Mouse (Mus musculus): ENCODE results near the gene Sidt1.

Sidt1 gene

GRCm38 (mm10) chr16:44332861-44333284 is at the start of gene Sidt1:
Gene Sidt1 (minus strand): TSS chr16:44333196.
- peak in 1 of 2 experiments; percentile 32 for DNase-seq

- no peak for DNase-seq
These were observed 48.6 kb upstream of the Sidt1 start for GRCm38 (mm10) chr16:44381578-44381977.

DNA sequence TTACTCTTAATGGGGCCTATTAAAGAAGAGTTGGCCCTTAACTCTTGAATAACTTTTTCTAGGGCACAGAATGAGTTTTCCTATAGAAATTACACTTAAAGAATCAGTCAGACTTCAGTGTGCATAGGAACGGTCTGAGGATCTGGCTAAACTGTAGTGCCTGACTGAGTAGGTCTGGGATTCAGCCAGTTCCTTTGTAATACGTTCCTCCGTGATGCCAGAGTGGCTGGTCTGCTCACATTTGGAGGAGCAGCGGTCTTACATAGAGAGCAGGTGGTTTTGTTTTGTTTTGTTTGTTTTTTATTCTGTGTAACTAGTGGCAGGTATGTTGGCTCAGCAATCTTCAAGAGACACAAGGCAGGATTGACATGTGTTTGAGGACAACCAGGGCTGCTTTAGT is 47.0 kb upstream of the Sidt1 start:
- DNase-seq, result no peak

DNA sequence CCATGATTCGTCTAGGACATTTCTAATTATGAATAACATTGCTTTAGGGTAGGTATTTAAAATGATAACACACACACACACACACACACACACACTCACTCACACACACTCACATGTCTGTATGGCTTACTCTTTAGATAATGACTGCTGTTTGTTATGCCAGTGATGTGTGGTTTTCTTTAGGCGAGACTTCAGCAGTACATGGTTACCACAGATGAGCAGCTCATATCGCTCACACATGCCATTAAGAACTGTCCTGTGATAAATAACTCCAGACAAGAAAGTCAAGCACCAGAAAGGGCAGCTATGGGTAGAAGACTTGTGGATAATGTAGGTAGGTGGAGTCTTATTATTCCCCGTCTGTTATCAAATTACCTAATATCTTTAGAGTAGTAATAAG is 42.5 kb upstream of the Sidt1 start:
- no peak for DNase-seq

DNA sequence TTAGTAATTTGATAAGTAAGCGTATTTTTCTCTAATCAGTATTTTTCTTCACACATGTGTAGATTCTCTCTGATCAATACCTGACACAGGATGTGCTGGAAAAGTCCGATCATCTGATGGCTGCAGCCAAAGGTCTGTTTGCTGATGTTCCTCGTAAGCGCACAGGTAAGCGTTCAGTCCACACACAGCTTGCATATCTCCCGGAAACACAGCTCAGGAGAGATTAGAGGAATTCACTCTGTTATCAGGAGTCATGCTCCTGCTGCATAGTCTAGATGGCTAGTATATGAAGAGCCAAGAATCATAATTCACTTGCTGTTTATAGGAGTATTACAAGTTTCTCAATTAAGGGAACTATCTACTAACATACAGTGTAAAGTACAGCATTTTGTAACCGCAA is 32.5 kb upstream of the Sidt1 start:
- DNase-seq, result no peak

- DNase-seq, result peak in 1 of 2 experiments; percentile 24
These were observed 29.2 kb upstream of the Sidt1 start for GRCm38 (mm10) chr16:44361921-44362890.

GRCm38 (mm10) chr16:44357571-44358268 is 24.7 kb upstream of the Sidt1 start:
- peak; percentile 44 to 59 for DNase-seq

DNA sequence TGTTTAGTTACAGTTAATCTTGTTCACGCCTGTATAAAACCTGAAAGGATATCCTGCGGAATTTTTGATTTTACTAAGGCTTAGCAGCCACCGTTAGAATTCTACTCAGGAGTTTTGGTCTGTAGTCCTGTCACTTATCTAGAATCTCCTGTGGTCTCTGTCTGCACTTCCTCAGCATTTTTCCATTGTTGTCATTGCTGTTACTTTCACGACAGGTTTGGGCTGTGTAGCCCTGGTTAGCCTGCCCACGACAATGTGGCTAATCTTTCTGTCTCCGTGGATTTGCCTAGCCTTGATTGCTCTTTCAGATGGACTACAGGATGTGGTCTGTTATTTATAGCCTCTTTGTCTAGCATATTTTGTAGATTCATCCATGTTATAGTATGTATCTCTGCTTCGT is 23.3 kb upstream of the Sidt1 start:
- DNase-seq, result no peak

GRCm38 (mm10) chr16:44349801-44350397 is 16.9 kb upstream of the Sidt1 start:
- DNase-seq, result no peak

- DNase-seq, result peak; percentile 91 to 97
These were observed 14.3 kb upstream of the Sidt1 start, which contains the start of gene Spice1 for GRCm38 (mm10) chr16:44347071-44347901. Gene Spice1 (plus strand): TSS chr16:44347121.

DNA sequence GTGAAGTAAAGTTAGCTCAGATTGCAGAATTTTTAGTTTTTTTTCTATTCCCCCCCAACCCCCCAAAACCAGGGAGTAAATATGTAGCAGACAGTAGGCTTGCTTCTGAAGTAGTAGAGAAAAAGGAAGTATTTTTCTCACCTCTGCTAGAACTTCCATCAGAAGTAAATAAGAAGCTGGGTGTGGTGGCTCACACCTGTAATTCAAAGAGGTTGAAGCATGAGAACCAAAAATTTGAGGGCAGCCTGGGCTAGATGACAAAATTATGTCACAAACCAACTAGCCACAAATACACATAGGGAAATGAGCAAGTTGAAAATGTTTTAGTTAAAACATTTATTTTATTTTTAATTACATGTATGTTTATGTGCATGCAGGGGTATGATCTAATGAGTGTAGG is 4.5 kb upstream of the Sidt1 start:
- DNase-seq, result no peak

- peak; percentile 24 to 49 for DNase-seq
These were observed 768 bp downstream of the Sidt1 start for GRCm38 (mm10) chr16:44331995-44332860.

DNA sequence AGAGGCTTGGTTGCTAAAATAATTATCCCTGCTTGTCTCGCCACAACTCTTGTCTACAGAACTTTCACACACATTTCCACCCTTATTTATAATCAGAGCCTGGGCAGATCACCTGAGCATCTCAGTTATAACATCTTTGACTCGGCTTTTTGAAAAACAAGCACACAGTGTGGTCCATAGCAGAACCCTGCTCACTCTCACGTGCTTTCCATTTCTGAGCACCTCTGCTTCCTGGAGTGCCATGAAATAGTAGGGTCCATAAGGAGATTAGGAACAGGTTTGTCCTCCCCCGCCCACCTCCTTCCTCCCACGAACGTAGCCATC is 1.4 kb downstream of the Sidt1 start:
- DNase-seq, result no peak

GRCm38 (mm10) chr16:44331154-44331553 is 1.8 kb downstream of the Sidt1 start:
- DNase-seq, result no peak

GRCm38 (mm10) chr16:44330657-44331056 is 2.3 kb downstream of the Sidt1 start:
- no peak for DNase-seq

DNA sequence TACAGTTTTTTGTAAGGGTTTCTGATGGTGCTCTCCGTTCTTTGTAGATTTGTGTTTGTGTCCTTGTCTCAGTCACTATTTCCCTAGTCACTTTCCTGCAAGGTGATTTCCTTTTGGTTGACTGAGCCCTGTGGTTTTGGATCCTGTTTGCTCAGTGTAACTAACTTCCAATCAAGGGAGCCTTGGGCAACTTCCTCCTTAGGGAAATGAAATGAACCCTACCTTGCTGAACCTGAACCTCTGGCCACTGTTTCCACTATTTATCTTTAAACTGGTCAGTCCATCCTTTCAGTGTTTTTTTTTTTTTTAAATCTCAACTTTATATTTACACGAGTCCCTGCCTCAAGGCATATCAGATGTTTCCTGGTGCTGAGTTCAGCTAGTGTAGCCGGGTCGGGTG is 4.4 kb downstream of the Sidt1 start:
- DNase-seq, result no peak

- DNase-seq, result no peak
These were observed 12.8 kb downstream of the Sidt1 start for GRCm38 (mm10) chr16:44320232-44320631.

- no peak for DNase-seq
These were observed 16.6 kb downstream of the Sidt1 start for GRCm38 (mm10) chr16:44316350-44316749.

GRCm38 (mm10) chr16:44313422-44313821 is 19.6 kb downstream of the Sidt1 start:
- no peak for DNase-seq

DNA sequence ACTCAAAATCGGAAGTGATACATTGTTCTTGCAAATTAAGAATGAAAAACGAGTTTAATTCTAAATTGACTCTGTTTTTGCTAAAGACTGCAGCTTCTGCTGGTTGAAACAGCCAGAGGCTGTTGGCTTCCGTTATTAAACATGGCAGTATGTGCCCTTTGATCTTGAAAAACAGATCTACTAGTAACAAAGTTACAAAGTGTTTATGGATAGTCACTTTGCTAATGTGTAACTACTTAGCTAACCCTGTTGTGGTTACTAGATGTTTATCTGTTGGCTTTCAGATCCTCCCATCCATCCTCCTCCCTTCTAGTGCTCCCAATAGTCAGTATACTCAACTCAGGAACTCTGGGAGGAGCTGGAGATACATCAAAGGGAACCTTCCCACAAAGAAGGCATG is 27.4 kb downstream of the Sidt1 start:
- DNase-seq, result no peak

DNA sequence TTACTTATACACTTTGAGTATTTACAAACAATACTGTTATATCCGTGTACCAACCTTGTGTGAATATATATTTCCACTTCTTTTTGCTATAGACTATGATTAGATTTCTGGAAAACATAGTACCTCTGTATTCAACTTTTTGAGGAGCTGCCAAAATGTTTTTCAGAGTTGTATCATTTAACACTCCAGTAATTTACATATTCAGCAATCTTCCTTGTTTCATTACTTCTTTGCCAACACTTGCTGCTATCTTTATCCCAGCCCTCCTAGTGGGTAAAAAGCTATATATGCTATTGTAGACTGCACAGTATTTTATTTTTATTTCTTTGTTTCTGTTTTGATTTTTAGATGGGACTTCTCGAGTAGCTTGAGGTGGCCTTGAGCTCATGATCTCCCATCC is 29.2 kb downstream of the Sidt1 start:
- DNase-seq, result no peak

All from spleen, adult 18-20 months (tissue).